Mouse (Mus musculus) liver, embryonic 16.5 days (tissue): Measurements from ENCODE around the gene Smc6. TPM values are rescaled to one million over a fixed set of nuclear protein-coding genes. Genes with fewer than 3 reads are reported as not detected.

Experiments
- ATAC-seq: fragments of 200-750 bp; cut with Nextera tagmentation; 2 replicates; pipeline ENCODE4 v1.8.0; 2017; ENCODE audit warnings: low read depth, mild to moderate bottlenecking, moderate number of reproducible peaks, moderate library complexity
- H3K27ac ChIP-seq: fragments of 300-500 bp; sonication (generic); 2 replicates; pipeline ENCODE4 v1.5.1; 2014; ENCODE audit warnings: mild to moderate bottlenecking, low read length
- H3K27me3 ChIP-seq: fragments of 300-500 bp; sonication (generic); 2 replicates; pipeline ENCODE4 v1.6.1; 2014; ENCODE audit warnings: low read depth, low read length, mixed read lengths; ENCODE audit not compliant: control insufficient read depth, insufficient read depth
- H3K36me3 ChIP-seq: fragments of 300-500 bp; sonication (generic); 2 replicates; pipeline ENCODE4 v1.6.1; 2014; ENCODE audit warnings: mild to moderate bottlenecking; ENCODE audit not compliant: control insufficient read depth, insufficient read depth
- H3K4me1 ChIP-seq: fragments of 300-500 bp; sonication (generic); 2 replicates; pipeline ENCODE4 v1.6.1; 2014; ENCODE audit warnings: low read depth, low read length, mixed read lengths; ENCODE audit not compliant: control insufficient read depth
- H3K4me2 ChIP-seq: fragments of 300-500 bp; sonication (generic); 2 replicates; pipeline ENCODE4 v1.6.1; 2014; ENCODE audit warnings: low read depth, low read length, mixed read lengths
- H3K4me3 ChIP-seq: fragments of 300-500 bp; sonication (generic); 2 replicates; pipeline ENCODE4 v1.5.1; 2014; ENCODE audit warnings: low read depth, mild to moderate bottlenecking, low read length
- H3K9ac ChIP-seq: fragments of 300-500 bp; sonication (generic); 2 replicates; pipeline ENCODE4 v1.6.1; 2014; ENCODE audit warnings: low read depth, low read length
- H3K9me3 ChIP-seq: fragments of 300-500 bp; sonication (generic); replicated peaks from 2 replicates; pipeline ENCODE4 v1.6.1; 2016; ENCODE audit warnings: low read length; ENCODE audit not compliant: control insufficient read depth
- WGBS: fragments of 180-500 bp; shearing (Covaris S2); extraction: QIAGEN DNeasy Blood & Tissue Kit; methylation state at CpG from one replicate; pipeline ENCODE4 v1.1.7; 2014; ENCODE audit not compliant: insufficient replicate concordance; 5-methylcytosine and 5-hydroxymethylcytosine counted together
- polyA plus RNA-seq: library from polyadenylated mRNA; unstranded; fragments of >200 nt; fragmentation: Nextera tagmentation; extraction: Ambion mirVana; gene quantifications from 2 replicates; pipeline ENCODE4 v1.2.1, GENCODE M21; 2015

The Smc6 gene
- polyA plus RNA-seq, 1 experiment from 2014 or later = 61.6 TPM

GRCm38 (mm10) chr12:11226529-11227268 is 39.0 kb upstream of the Smc6 start:
- Histone ChIP-seq H3K4me2 (no peak overlapping the region), H3K36me3 (no peaks in the 10 kb centered on the region), H3K4me1 (no peaks in the 10 kb centered on the region), H3K4me3 (no peak overlapping the region), H3K27me3 (no peaks in the 10 kb centered on the region), H3K27ac (no peak overlapping the region), H3K9ac (no peak overlapping the region), H3K9me3 (no peaks in the 10 kb centered on the region)
- whole genome bisulfite sequencing = 45% methylated on average over 5 of the region's 5 CpGs
- ATAC-seq = no peak

DNA sequence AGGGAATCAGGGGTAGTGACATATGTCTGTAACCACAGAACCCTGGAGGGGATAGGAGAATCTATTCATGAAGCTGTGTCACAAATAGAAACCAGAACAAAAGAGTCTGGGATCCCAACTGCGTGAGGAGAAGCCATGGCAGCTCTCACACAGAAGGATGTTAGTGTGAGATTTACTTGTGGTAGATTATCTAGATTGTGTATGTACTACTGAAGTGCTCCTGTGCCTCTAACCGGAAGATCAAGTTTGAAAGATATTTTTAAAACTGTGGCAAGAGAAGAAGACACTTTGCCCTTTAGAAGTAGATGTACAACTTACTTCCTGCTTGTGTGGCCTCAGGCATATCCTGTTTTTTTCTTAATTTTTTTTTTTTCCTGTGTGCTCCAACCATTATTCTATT is 35.4 kb upstream of the Smc6 start:
- H3K4me2 ChIP-seq = no peak overlapping the region
- no peaks in the 10 kb centered on the region for H3K36me3 ChIP-seq
- no peaks in the 10 kb centered on the region for H3K27me3 ChIP-seq
- no peak overlapping the region for H3K9ac ChIP-seq
- no peaks in the 10 kb centered on the region for H3K4me1 ChIP-seq
- WGBS = 17% methylated on average over 2 of the region's 2 CpGs
- H3K27ac ChIP-seq = no peak overlapping the region
- no peaks in the 10 kb centered on the region for H3K9me3 ChIP-seq
- ATAC-seq = no peak
- no peak overlapping the region for H3K4me3 ChIP-seq

DNA sequence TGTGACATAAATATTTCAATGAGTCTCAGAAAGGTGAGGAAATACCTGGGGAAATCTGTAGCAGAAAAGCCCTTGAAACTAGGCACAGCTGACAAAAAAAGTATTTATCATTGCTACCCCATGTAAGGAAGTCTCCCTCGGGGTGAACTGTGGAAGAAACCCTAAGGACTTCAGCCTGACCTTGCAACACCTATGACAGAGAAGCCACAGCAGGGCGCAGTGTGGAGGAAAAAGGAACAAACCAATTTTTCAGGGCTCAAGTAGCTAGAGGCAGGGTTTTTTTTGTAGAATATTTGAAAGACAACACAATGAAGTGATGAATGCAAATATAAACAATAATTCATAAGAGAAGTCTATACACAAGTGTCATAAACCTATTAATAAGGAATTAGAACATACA is 29.7 kb upstream of the Smc6 start:
- Histone ChIP-seq H3K4me1 (no peaks in the 10 kb centered on the region), H3K4me2 (no peak overlapping the region), H3K27ac (no peak overlapping the region), H3K9me3 (no peaks in the 10 kb centered on the region), H3K4me3 (no peak overlapping the region), H3K36me3 (no peaks in the 10 kb centered on the region), H3K9ac (no peak overlapping the region), H3K27me3 (no peaks in the 10 kb centered on the region)
- no peak for ATAC-seq
- 34% methylated on average over 2 of the region's 2 CpGs for WGBS

DNA sequence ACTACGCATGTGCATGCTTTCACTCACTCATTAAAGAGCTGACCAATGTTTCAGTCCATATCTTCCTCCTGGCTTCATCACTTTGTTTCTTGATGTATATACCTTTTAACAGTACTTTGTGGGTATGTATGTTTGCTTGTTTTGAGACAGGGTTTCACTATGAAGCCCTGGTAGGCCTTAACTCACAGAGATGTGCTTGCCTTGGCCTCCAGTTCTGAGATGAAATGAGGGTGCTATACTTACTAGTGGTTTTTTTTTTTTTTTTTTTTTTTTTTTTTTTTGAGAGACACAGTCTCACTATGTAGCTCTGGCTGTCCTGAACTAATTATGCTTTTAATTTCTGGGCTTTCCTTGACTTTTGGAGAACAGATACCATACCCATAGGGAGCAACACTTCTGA is 18.2 kb upstream of the Smc6 start:
- H3K4me2 ChIP-seq = no peak overlapping the region
- H3K9me3 ChIP-seq = no peaks in the 10 kb centered on the region
- no peaks in the 10 kb centered on the region for H3K27me3 ChIP-seq
- no peak for ATAC-seq
- no peak overlapping the region for H3K4me3 ChIP-seq
- H3K27ac ChIP-seq = no peak overlapping the region
- 89% methylated on average over 1 of the region's 1 CpGs for WGBS
- no peak overlapping the region for H3K9ac ChIP-seq
- peaks cover 18% of the 10 kb centered on the region for H3K36me3 ChIP-seq
- no peaks in the 10 kb centered on the region for H3K4me1 ChIP-seq

- no peak overlapping the region for H3K4me3 ChIP-seq
- H3K27me3 ChIP-seq = no peaks in the 10 kb centered on the region
- no peak for ATAC-seq
- no peaks in the 10 kb centered on the region for H3K4me1 ChIP-seq
- peaks cover 20% of the 10 kb centered on the region for H3K36me3 ChIP-seq
- no peak overlapping the region for H3K9ac ChIP-seq
- H3K27ac ChIP-seq = no peak overlapping the region
- WGBS = 65% methylated on average over 3 of the region's 3 CpGs
- H3K4me2 ChIP-seq = no peak overlapping the region
- H3K9me3 ChIP-seq = no peaks in the 10 kb centered on the region
Observed at GRCm38 (mm10) chr12:11250322-11250721, 15.4 kb upstream of the Smc6 start.

GRCm38 (mm10) chr12:11264895-11265294 is 791 bp upstream of the Smc6 start:
- Histone ChIP-seq H3K9ac (peak overlapping the region; percentile 97), H3K27me3 (no peaks in the 10 kb centered on the region), H3K36me3 (no peaks in the 10 kb centered on the region), H3K9me3 (no peaks in the 10 kb centered on the region), H3K4me3 (peak overlapping the region; percentile 80), H3K27ac (peak overlapping the region; percentile 97), H3K4me2 (peak overlapping the region; percentile 84), H3K4me1 (peaks cover 13% of the 10 kb centered on the region)
- no peak for ATAC-seq
- under 1% methylated on average over 13 of the region's 13 CpGs for WGBS

DNA sequence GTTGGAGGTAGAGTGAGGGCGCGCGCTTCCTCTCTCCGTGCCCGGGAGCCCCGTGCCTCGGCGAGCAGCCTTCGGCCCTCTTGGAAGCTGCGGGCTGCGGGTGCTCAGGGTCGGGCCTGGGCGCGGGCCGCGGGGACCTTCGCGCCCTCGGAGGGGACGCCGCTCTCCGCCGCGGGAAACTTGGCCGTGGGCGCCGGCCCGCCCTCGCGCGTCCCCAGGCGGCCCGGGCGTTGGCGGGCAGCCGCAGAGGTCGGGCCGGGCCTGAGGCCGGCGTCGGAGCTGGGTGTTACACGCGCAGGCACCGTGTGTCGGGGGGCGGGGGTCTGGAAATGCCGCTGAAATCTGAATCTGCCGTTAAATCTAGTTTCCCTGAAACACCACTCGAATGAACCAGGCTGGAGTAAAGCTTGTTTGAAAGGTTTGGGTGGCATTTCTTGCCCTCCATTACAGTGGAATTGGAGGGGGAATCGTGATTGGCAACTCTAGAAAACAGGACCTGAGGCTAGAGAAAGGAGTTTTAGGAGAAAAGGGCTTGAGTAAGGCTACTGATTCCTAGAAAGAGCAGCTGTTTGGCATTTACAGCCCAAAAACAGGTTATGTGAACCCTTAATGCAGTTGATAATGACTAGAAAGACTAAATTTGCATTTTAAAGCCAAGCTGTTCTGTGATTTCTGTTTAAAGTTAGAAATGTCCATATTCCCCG is 748 bp downstream of the Smc6 start:
- peak; percentile 58 for ATAC-seq
- Histone ChIP-seq H3K4me2 (peak overlapping the region; percentile 84), H3K4me3 (peak overlapping the region; percentile 80), H3K9ac (peak overlapping the region; percentile 97), H3K9me3 (no peaks in the 10 kb centered on the region), H3K36me3 (no peaks in the 10 kb centered on the region), H3K27ac (peak overlapping the region; percentile 97), H3K27me3 (no peaks in the 10 kb centered on the region), H3K4me1 (peaks cover 13% of the 10 kb centered on the region)
- WGBS = under 1% methylated on average over 48 of the region's 51 CpGs

GRCm38 (mm10) chr12:11267030-11267429 is 1.3 kb downstream of the Smc6 start:
- peak overlapping the region; percentile 80 for H3K4me3 ChIP-seq
- H3K27me3 ChIP-seq = no peaks in the 10 kb centered on the region
- ATAC-seq = no peak
- under 1% methylated on average over 4 of the region's 4 CpGs for WGBS
- H3K4me1 ChIP-seq = peaks cover 13% of the 10 kb centered on the region
- no peaks in the 10 kb centered on the region; the same call in 1 of the 2 replicates for H3K36me3 ChIP-seq
- H3K27ac ChIP-seq = peak overlapping the region; percentile 97
- peak overlapping the region; percentile 84 for H3K4me2 ChIP-seq
- H3K9ac ChIP-seq = peak overlapping the region; percentile 97
- H3K9me3 ChIP-seq = no peaks in the 10 kb centered on the region

DNA sequence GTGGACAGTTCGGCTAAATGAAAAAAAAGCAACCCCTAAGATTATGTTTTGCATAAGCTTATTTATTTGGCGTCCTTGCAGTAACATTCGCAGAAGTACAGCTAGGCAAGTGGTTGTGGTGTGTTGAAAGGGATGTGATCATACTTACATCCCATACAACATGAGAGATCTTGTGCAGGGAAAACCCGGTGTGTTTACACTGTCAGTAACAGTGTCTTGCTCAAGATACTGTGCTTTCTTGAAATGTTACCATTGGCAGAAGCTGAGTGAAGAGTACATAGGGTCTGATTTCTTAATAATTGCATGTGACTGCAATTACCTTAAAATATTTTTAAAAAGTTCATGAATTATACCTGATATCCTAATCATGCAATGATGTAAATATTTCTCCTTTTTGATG is 6.9 kb downstream of the Smc6 start:
- H3K27ac ChIP-seq = no peak overlapping the region
- no peak overlapping the region for H3K4me2 ChIP-seq
- no peaks in the 10 kb centered on the region for H3K27me3 ChIP-seq
- H3K9ac ChIP-seq = no peak overlapping the region
- H3K4me1 ChIP-seq = peaks cover 6% of the 10 kb centered on the region; the same call in 1 of the 2 replicates
- no peak overlapping the region for H3K4me3 ChIP-seq
- peaks cover 8% of the 10 kb centered on the region for H3K36me3 ChIP-seq
- ATAC-seq = no peak
- H3K9me3 ChIP-seq = no peaks in the 10 kb centered on the region
- WGBS = 83% methylated on average over 4 of the region's 4 CpGs
